Mouse (Mus musculus): ENCODE results near the gene Pygm. TPM values are rescaled to one million over a fixed set of nuclear protein-coding genes. Genes with fewer than 3 reads are reported as not detected.

Pygm gene
- total and polyA plus RNA-seq, 2 experiments from 2014 or later, result 10.4 to 11.9 TPM

- Histone ChIP-seq H3K4me3 (ENCODE audit: low read length) (peak overlapping the region; percentile 28), H3K27me3 (ENCODE audit: insufficient read depth, low read length) (no peaks in the 10 kb centered on the region), H3K36me3 (ENCODE audit: insufficient read depth, low read length) (no peaks in the 10 kb centered on the region), H3K9ac (replicated peaks; ENCODE audit: low read length) (peak overlapping the region; percentile 41), H3K4me1 (ENCODE audit: insufficient read depth, low read length) (peaks cover 33% of the 10 kb centered on the region), H3K9me3 (ENCODE audit: low read length) (no peaks in the 10 kb centered on the region), H3K27ac (no peak overlapping the region), H3K4me2 (ENCODE audit: low read depth, low read length) (peak overlapping the region; percentile 53)
- peak; percentile 32 for TF ChIP-seq CTCF (IDR thresholded peaks at IDR 0.05; ENCODE audit: low read depth)
- 8% methylated on average over 60 of the region's 60 CpGs for WGBS
- DNase-seq (ENCODE audit: low spot score) (no peak), ATAC-seq (0 out of 2 replicates have a peak, but pooled peaks have one; percentile 30)
These were observed 44.5 kb downstream of the Pygm start for GRCm38 (mm10) chr19:6428501-6429200.

DNA sequence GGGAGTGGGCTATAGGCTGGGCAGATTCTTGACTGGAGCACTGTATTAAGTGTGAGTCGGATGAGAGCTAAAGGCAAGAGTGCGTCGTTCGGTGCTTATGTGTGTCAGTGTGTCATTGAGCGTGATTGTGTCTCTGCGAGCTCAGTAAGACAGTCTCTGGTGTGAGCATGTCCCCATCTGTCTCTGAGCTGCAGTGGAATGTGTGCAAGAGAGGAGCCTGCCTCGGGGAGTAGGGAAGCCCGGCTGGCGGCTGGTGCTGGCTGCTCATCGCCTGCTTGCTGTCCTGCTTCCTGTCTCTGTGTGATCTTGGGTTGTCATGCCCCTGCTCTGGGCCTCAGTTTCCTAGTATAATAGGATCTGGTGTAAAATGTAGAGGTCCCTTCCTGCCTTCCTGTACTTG is 58.8 kb downstream of the Pygm start:
- no peaks in the 10 kb centered on the region for H3K27me3 ChIP-seq (ENCODE audit: insufficient read depth, low read length)
- WGBS, result 41% methylated on average over 10 of the region's 10 CpGs
- DNase-seq (ENCODE audit: low spot score) (no peak), ATAC-seq (no peak)
- peaks cover 44% of the 10 kb centered on the region for H3K4me1 ChIP-seq (ENCODE audit: insufficient read depth, low read length)
- H3K27ac ChIP-seq, result no peak overlapping the region
- TF ChIP-seq CTCF (IDR thresholded peaks at IDR 0.05; ENCODE audit: low read depth), result no peak
- H3K4me3 ChIP-seq (ENCODE audit: low read length), result no peak overlapping the region
- no peak overlapping the region for H3K4me2 ChIP-seq (ENCODE audit: low read depth, low read length)
- H3K9me3 ChIP-seq (ENCODE audit: low read length), result no peaks in the 10 kb centered on the region
- H3K9ac ChIP-seq (replicated peaks; ENCODE audit: low read length), result no peak overlapping the region
- H3K36me3 ChIP-seq (ENCODE audit: insufficient read depth, low read length), result no peaks in the 10 kb centered on the region

DNA sequence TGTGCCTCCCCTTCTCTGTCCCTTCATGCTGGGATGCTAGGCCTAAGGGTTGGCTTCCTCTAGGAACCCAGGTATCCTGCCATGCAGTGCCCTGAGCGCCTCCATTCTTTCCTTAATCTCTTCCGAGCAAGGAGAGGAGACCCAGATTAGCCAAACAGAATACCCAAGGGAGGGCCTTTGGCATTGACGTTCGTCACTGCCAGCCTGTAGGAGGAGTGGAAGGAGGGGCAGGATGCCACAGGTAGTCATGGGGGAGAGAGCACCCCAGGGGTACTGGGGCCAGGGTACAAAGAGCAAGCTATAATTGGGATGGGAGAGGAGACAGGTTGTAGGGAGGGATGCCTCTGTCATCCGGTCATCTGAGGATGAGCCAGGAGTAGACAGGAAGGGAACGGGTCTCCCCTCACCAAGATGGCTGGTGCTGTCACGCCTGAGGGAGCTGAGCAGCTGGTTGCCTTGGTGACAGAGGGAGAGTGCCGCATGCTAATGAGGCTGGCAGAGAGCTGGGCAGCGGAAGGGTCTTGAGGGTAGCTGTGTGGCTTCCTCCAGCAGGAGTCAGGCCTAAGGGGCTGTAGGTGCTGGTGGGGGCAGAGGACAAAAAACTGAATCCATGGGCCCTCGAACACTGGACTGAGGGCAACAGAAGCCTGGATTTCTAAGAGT is 61.7 kb downstream of the Pygm start:
- peak overlapping the region; percentile 4; the same call in 1 of the 2 replicates for H3K9ac ChIP-seq (replicated peaks; ENCODE audit: low read length)
- H3K27ac ChIP-seq, result peak overlapping the region; percentile 80
- peaks cover 48% of the 10 kb centered on the region for H3K4me1 ChIP-seq (ENCODE audit: insufficient read depth, low read length)
- ATAC-seq, result peak; percentile 90
- no peaks in the 10 kb centered on the region for H3K27me3 ChIP-seq (ENCODE audit: insufficient read depth, low read length)
- WGBS, result 8% methylated on average over 10 of the region's 10 CpGs
- DNase-seq (ENCODE audit: low spot score), result peak; percentile 90
- peak overlapping the region; percentile 33; the same call in 1 of the 2 replicates for H3K4me2 ChIP-seq (ENCODE audit: low read depth, low read length)
- no peaks in the 10 kb centered on the region for H3K36me3 ChIP-seq (ENCODE audit: insufficient read depth, low read length)
- H3K9me3 ChIP-seq (ENCODE audit: low read length), result no peaks in the 10 kb centered on the region
- no peak for TF ChIP-seq CTCF (IDR thresholded peaks at IDR 0.05; ENCODE audit: low read depth)
- no peak overlapping the region for H3K4me3 ChIP-seq (ENCODE audit: low read length)

- Histone ChIP-seq H3K4me2 (ENCODE audit: low read depth, low read length) (0 out of 2 replicates have a peak overlapping the region, but pooled peaks have one; percentile 33), H3K4me1 (ENCODE audit: insufficient read depth, low read length) (peaks cover 52% of the 10 kb centered on the region), H3K4me3 (ENCODE audit: low read length) (no peak overlapping the region), H3K9me3 (ENCODE audit: low read length) (no peaks in the 10 kb centered on the region), H3K36me3 (ENCODE audit: insufficient read depth, low read length) (no peaks in the 10 kb centered on the region), H3K27ac (peak overlapping the region; percentile 80), H3K9ac (replicated peaks; ENCODE audit: low read length) (peak overlapping the region; percentile 2; the same call in 1 of the 2 replicates), H3K27me3 (ENCODE audit: insufficient read depth, low read length) (no peaks in the 10 kb centered on the region)
- DNase-seq (ENCODE audit: low spot score) (peak; percentile 68), ATAC-seq (peak; percentile 4; the same call in 1 of the 2 replicates)
- TF ChIP-seq CTCF (IDR thresholded peaks at IDR 0.05; ENCODE audit: low read depth), result no peak
- 24% methylated on average over 7 of the region's 7 CpGs for WGBS
These were observed 62.7 kb downstream of the Pygm start for GRCm38 (mm10) chr19:6446736-6447437.

Small RNA genes lying within 50 kb of the gene (microRNA-seq; reads per million reads assigned to microRNA genes)
- gene Mir6989, result 0 to 1.4 reads per million in 2 experiments

Other genes starting within 250 kb of the Pygm start
- not detected in 2 replicates for gene Batf2, start 243.4 kb upstream of the Pygm start, total RNA-seq (2014; rRNA removed)
- gene Batf2, start 243.4 kb upstream of the Pygm start, polyA plus RNA-seq (2015; fragmentation: Nextera tagmentation; extraction: Ambion mirVana), result 0.21 and 0.23 TPM in 2 replicates
- 112 and 123 TPM in 2 replicates for gene Arl2, start 242.9 kb upstream of the Pygm start, total RNA-seq (2014; rRNA removed)
- gene Arl2, start 242.9 kb upstream of the Pygm start, polyA plus RNA-seq (2015; fragmentation: Nextera tagmentation; extraction: Ambion mirVana), result 151 and 155 TPM in 2 replicates
- not detected in 2 replicates for gene Majin, start 200.0 kb upstream of the Pygm start, total RNA-seq (2014; rRNA removed)
- 0.24 TPM in 1 of 2 replicates, not detected in the other for gene Majin, start 200.0 kb upstream of the Pygm start, polyA plus RNA-seq (2015; fragmentation: Nextera tagmentation; extraction: Ambion mirVana)
- gene Gpha2, start 158.0 kb upstream of the Pygm start, total RNA-seq (2014; rRNA removed), result not detected in 2 replicates
- gene Gpha2, start 158.0 kb upstream of the Pygm start, polyA plus RNA-seq (2015; fragmentation: Nextera tagmentation; extraction: Ambion mirVana), result 0.39 and 0.60 TPM in 2 replicates
- 272 and 321 TPM in 2 replicates for gene Ppp2r5b, start 148.5 kb upstream of the Pygm start, total RNA-seq (2014; rRNA removed)
- gene Ppp2r5b, start 148.5 kb upstream of the Pygm start, polyA plus RNA-seq (2015; fragmentation: Nextera tagmentation; extraction: Ambion mirVana), result 149 and 160 TPM in 2 replicates
- 38.7 and 43.4 TPM in 2 replicates for gene Atg2a, start 142.7 kb upstream of the Pygm start, total RNA-seq (2014; rRNA removed)
- gene Atg2a, start 142.7 kb upstream of the Pygm start, polyA plus RNA-seq (2015; fragmentation: Nextera tagmentation; extraction: Ambion mirVana), result 7.6 and 8.9 TPM in 2 replicates
- gene Ehd1, start 107.7 kb upstream of the Pygm start, total RNA-seq (2014; rRNA removed), result 127 and 135 TPM in 2 replicates
- 76.5 and 77.5 TPM in 2 replicates for gene Ehd1, start 107.7 kb upstream of the Pygm start, polyA plus RNA-seq (2015; fragmentation: Nextera tagmentation; extraction: Ambion mirVana)
- gene Cdc42bpg, start 77.9 kb upstream of the Pygm start, total RNA-seq (2014; rRNA removed), result 3.1 and 6.0 TPM in 2 replicates
- gene Cdc42bpg, start 77.9 kb upstream of the Pygm start, polyA plus RNA-seq (2015; fragmentation: Nextera tagmentation; extraction: Ambion mirVana), result 0.29 and 0.33 TPM in 2 replicates
- 69.6 and 93.4 TPM in 2 replicates for gene Men1, start 49.4 kb upstream of the Pygm start, total RNA-seq (2014; rRNA removed)
- gene Men1, start 49.4 kb upstream of the Pygm start, polyA plus RNA-seq (2015; fragmentation: Nextera tagmentation; extraction: Ambion mirVana), result 57.8 and 59.5 TPM in 2 replicates
- 102 TPM in 2 replicates for gene Map4k2, start 43.3 kb upstream of the Pygm start, total RNA-seq (2014; rRNA removed)
- 18.6 and 21.4 TPM in 2 replicates for gene Map4k2, start 43.3 kb upstream of the Pygm start, polyA plus RNA-seq (2015; fragmentation: Nextera tagmentation; extraction: Ambion mirVana)
- gene Sf1, start 20.7 kb upstream of the Pygm start, total RNA-seq (2014; rRNA removed), result 89.0 and 89.4 TPM in 2 replicates
- 80.2 and 84.9 TPM in 2 replicates for gene Sf1, start 20.7 kb upstream of the Pygm start, polyA plus RNA-seq (2015; fragmentation: Nextera tagmentation; extraction: Ambion mirVana)
- gene Rasgrp2, start 14.9 kb downstream of the Pygm start, total RNA-seq (2014; rRNA removed), result 250 and 283 TPM in 2 replicates
- gene Rasgrp2, start 14.9 kb downstream of the Pygm start, polyA plus RNA-seq (2015; fragmentation: Nextera tagmentation; extraction: Ambion mirVana), result 230 and 252 TPM in 2 replicates
- 355 and 426 TPM in 2 replicates for gene Nrxn2, start 34.3 kb downstream of the Pygm start, total RNA-seq (2014; rRNA removed)
- 54.4 and 60.4 TPM in 2 replicates for gene Nrxn2, start 34.3 kb downstream of the Pygm start, polyA plus RNA-seq (2015; fragmentation: Nextera tagmentation; extraction: Ambion mirVana)
- 0.21 and 1.2 TPM in 2 replicates for gene Slc22a12, start 158.6 kb downstream of the Pygm start, total RNA-seq (2014; rRNA removed)
- gene Slc22a12, start 158.6 kb downstream of the Pygm start, polyA plus RNA-seq (2015; fragmentation: Nextera tagmentation; extraction: Ambion mirVana), result 0.28 and 0.35 TPM in 2 replicates